ENCODE assay signal across 31 mouse cellular contexts in genomic region chr2:23565081-23565801, GRCm38 (mm10). TPM values are rescaled to one million over a fixed set of nuclear protein-coding genes. Genes with fewer than 3 reads are reported as not detected.
A peak's percentile ranks its signal among the peaks of the same experiment; 100 is the strongest.
DNase-seq lines count a peak whose midpoint lies in the region; ATAC-seq lines count a peak whose summit lies in the region.
"Had no signal": no experiment of that assay in that cellular context is flagged by ENCODE, and none has a peak within 500 bp of the region (broad histone marks: within the 10 kb centered on the region; RNA-seq: fewer than 3 reads in every experiment).

No protein-coding gene starts in this region.

- peak overlapping the region; percentile 57 for H3K4me2 ChIP-seq in liver, embryonic 15.5 days
- no peak overlapping the region for H3K4me2 ChIP-seq in intestine, embryonic 15.5 days (replicated peaks)
- H3K4me2 ChIP-seq: embryonic facial prominence, embryonic 13.5 days; forebrain, embryonic 13.5 days; heart, embryonic 11.5 days; hindbrain, embryonic 12.5 days; midbrain, embryonic 11.5 days; neural tube, embryonic 12.5 days had no signal

- H3K27me3 ChIP-seq in megakaryocyte, embryonic 14.5 days (replicated peaks): no peaks in the 10 kb centered on the region
- H3K27me3 ChIP-seq in liver, embryonic 15.5 days: no peaks in the 10 kb centered on the region
- H3K27me3 ChIP-seq in intestine, embryonic 15.5 days (replicated peaks): no peaks in the 10 kb centered on the region
- H3K27me3 ChIP-seq: CH12.LX; embryonic facial prominence, embryonic 13.5 days; forebrain, embryonic 13.5 days; hindbrain, embryonic 12.5 days; neural tube, embryonic 12.5 days had no signal

- H3K9me3 ChIP-seq in megakaryocyte, embryonic 14.5 days: no peaks in the 10 kb centered on the region
- H3K9me3 ChIP-seq in liver, embryonic 15.5 days (replicated peaks): no peaks in the 10 kb centered on the region
- H3K9me3 ChIP-seq in intestine, embryonic 15.5 days: no peaks in the 10 kb centered on the region
- H3K9me3 ChIP-seq: embryonic facial prominence, embryonic 13.5 days; forebrain, embryonic 13.5 days; hindbrain, embryonic 12.5 days; neural tube, embryonic 12.5 days had no signal

- peak; percentile 17 for DNase-seq in liver
- no peak for DNase-seq in cerebellum, adult 11-12 months
- DNase-seq in urinary bladder, postnatal 10 days (ENCODE audit: low spot score): no peak
- DNase-seq: adrenal gland, postnatal 14 days; cerebellum, adult 9-11 months; gastrocnemius, adult 2 months; gastrocnemius, postnatal 36 days; heart, adult 18-20 months; heart, postnatal 36 days; kidney, adult 8-10 months; kidney, postnatal 10 days; lung, postnatal 36 days; right cerebral cortex, postnatal 4 days; thymus, adult 2 months; thymus, postnatal 4 days had no signal

- H3K4me3 ChIP-seq in megakaryocyte, embryonic 14.5 days (replicated peaks): peak overlapping the region; percentile 71
- H3K4me3 ChIP-seq in liver, embryonic 15.5 days (replicated peaks): no peak overlapping the region; the same call in 1 of the 2 replicates
- no peak overlapping the region for H3K4me3 ChIP-seq in intestine, embryonic 15.5 days (replicated peaks)
- H3K4me3 ChIP-seq: embryonic facial prominence, embryonic 13.5 days; forebrain, embryonic 13.5 days; gastrocnemius, adult 2 months; hindbrain, embryonic 12.5 days; myocyte; neural tube, embryonic 12.5 days had no signal

- peaks cover 45% of the 10 kb centered on the region for H3K4me1 ChIP-seq in megakaryocyte, embryonic 14.5 days
- H3K4me1 ChIP-seq in liver, embryonic 15.5 days (replicated peaks): peaks cover 50% of the 10 kb centered on the region
- no peaks in the 10 kb centered on the region for H3K4me1 ChIP-seq in intestine, embryonic 15.5 days (replicated peaks)
- H3K4me1 ChIP-seq: embryonic facial prominence, embryonic 13.5 days; hindbrain, embryonic 12.5 days; neural tube, embryonic 12.5 days had no signal

- peak overlapping the region; percentile 19; the same call in 1 of the 2 replicates for H3K9ac ChIP-seq in liver, embryonic 15.5 days
- no peak overlapping the region for H3K9ac ChIP-seq in intestine, embryonic 15.5 days
- H3K9ac ChIP-seq: embryonic facial prominence, embryonic 13.5 days; forebrain, embryonic 13.5 days; hindbrain, embryonic 12.5 days; neural tube, embryonic 12.5 days had no signal

- H3K27ac ChIP-seq in liver, embryonic 15.5 days (replicated peaks): peak overlapping the region; percentile 82
- no peak overlapping the region for H3K27ac ChIP-seq in intestine, embryonic 15.5 days
- H3K27ac ChIP-seq: embryonic facial prominence, embryonic 13.5 days; forebrain, embryonic 13.5 days; gastrocnemius, adult 2 months; hindbrain, embryonic 12.5 days; hindbrain, postnatal 0 days; neural tube, embryonic 12.5 days; stomach, postnatal 0 days had no signal

- no peak for ATAC-seq in megakaryocyte, adult 5-6 weeks (ENCODE audit: poor library complexity, severe bottlenecking)
- ATAC-seq in liver, embryonic 15.5 days (ENCODE audit: insufficient read depth): peak; percentile 61
- ATAC-seq in intestine, embryonic 15.5 days: no peak
- ATAC-seq in cerebellum, adult (ENCODE audit: insufficient number of reproducible peaks, low FRiP score, low TSS enrichment): no peak
- ATAC-seq: forebrain, embryonic 13.5 days; hindbrain, postnatal 0 days; intestine, embryonic 16.5 days had no signal

- WGBS in liver, embryonic 15.5 days (ENCODE audit: insufficient replicate concordance): 28% methylated on average over 2 of the region's 2 CpGs
- 88% methylated on average over 2 of the region's 2 CpGs for WGBS in intestine, embryonic 15.5 days

- peaks cover 31% of the 10 kb centered on the region for H3K36me3 ChIP-seq in megakaryocyte, embryonic 14.5 days (replicated peaks; ENCODE audit: low read length)
- 0 out of 2 replicates have a peak, but pooled peaks cover 6% of the 10 kb centered on the region for H3K36me3 ChIP-seq in liver, embryonic 15.5 days (replicated peaks)
- H3K36me3 ChIP-seq in intestine, embryonic 15.5 days: no peaks in the 10 kb centered on the region
- H3K36me3 ChIP-seq: embryonic facial prominence, embryonic 13.5 days; hindbrain, embryonic 12.5 days had no signal

RNA-seq across cellular contexts. Expression of gene Spopl, which starts 6.7 kb away (rescaled TPM):
- 0.32 and 3.9 TPM in 2 replicates for polyA plus RNA-seq in megakaryocyte, embryonic 14.5 days (2012; ENCODE audit: insufficient read depth, low replicate concordance)
- total RNA-seq in megakaryocyte, adult 5-6 weeks (2015): 12.5 and 16.1 TPM in 2 replicates
- 23.1 and 23.6 TPM in 2 replicates for total RNA-seq in megakaryocyte, adult 5-6 weeks (2017)
- polyA plus RNA-seq in liver, embryonic 15.5 days (2015; fragmentation: Nextera tagmentation; extraction: Ambion mirVana): 6.4 and 7.3 TPM in 2 replicates
- polyA plus RNA-seq in intestine, embryonic 15.5 days (2015; fragmentation: Nextera tagmentation; extraction: Ambion mirVana): 11.0 and 11.9 TPM in 2 replicates
